Mouse (Mus musculus) midbrain, embryonic 10.5 days (tissue): Measurements from ENCODE around the gene Pptc7. TPM values are rescaled to one million over a fixed set of nuclear protein-coding genes. Genes with fewer than 3 reads are reported as not detected.

Experiments used
- DNase-seq: peaks from one replicate; pipeline ENCODE4 v3.0.0-alpha.2; 2017; ENCODE audit warnings: low spot score
- H3K27ac ChIP-seq: fragments of 300-500 bp; sonication (generic); replicated peaks from 2 replicates; pipeline ENCODE4 v1.5.1; 2016; ENCODE audit warnings: mild to moderate bottlenecking
- H3K27me3 ChIP-seq: fragments of 300-500 bp; sonication (generic); 2 replicates; pipeline ENCODE4 v1.6.1; 2016; ENCODE audit warnings: low read depth, mild to moderate bottlenecking; ENCODE audit not compliant: poor library complexity, severe bottlenecking
- H3K36me3 ChIP-seq: fragments of 300-500 bp; sonication (generic); 2 replicates; pipeline ENCODE4 v1.6.1; 2016; ENCODE audit warnings: mild to moderate bottlenecking, moderate library complexity
- H3K4me1 ChIP-seq: fragments of 300-500 bp; sonication (generic); 2 replicates; pipeline ENCODE4 v1.6.1; 2016
- H3K4me3 ChIP-seq: fragments of 300-500 bp; sonication (generic); 2 replicates; pipeline ENCODE4 v1.5.1; 2016; ENCODE audit warnings: mild to moderate bottlenecking, moderate library complexity
- H3K9me3 ChIP-seq: fragments of 300-500 bp; sonication (generic); replicated peaks from 2 replicates; pipeline ENCODE4 v1.6.1; 2016; ENCODE audit warnings: mild to moderate bottlenecking
- WGBS: fragments of 180-500 bp; shearing (Covaris S2); methylation state at CpG from one replicate; pipeline ENCODE4 v1.1.7; 2016; 5-methylcytosine and 5-hydroxymethylcytosine counted together
- polyA plus RNA-seq: library from polyadenylated mRNA; unstranded; fragments of >200 nt; fragmentation: Nextera tagmentation; extraction: Ambion mirVana; gene quantifications from 2 replicates; pipeline ENCODE4 v1.2.1, GENCODE M21; 2016

Pptc7 gene
- polyA plus RNA-seq: 7.3 and 7.7 TPM in 2 replicates

DNA sequence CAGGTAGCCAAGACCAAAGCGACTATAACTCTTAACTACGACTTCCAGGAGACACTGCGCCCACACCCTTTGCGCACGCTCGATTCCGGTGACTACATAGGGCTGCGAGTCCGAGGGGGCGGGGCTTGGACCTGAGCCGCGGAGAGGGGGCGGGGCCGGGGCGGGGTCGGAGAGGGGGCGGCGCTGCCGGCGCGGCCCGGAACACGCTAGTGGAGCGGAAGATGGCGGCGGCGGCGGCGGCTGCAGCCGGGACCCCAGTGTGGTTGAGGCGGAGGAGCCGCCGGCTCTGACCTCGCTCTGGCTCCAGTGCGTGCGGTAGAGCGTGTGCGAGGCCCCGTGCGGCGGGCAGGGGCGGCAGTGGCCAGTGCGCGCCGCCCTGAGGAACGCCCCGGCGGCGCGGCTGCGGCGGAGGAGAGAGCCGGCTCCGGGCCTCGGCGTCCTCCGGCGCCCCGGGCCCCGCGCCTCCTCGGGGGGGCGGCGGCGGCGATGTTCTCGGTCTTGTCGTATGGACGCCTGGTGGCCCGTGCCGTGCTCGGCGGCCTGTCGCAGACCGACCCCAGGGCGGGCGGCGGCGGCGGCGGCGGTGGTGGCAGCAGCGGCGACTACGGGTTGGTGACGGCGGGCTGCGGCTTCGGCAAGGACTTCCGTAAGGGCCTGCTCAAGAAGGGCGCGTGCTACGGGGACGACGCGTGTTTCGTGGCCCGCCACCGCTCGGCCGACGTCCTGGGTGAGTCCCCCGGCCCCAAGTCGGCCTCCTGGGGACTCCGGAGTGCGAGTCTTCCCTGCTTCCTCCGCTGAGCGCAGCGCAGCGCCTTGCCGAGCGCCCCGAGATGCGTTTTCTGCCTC lies at the start of gene Pptc7:
Gene Pptc7 (plus strand): TSS at position 183 of the 846 bp plus-strand sequence.
- peak within 1 kb of the TSS; percentile 92 for H3K27ac ChIP-seq
- peak within 1 kb of the TSS; percentile 97 for H3K4me3 ChIP-seq
- peak; percentile 93 for DNase-seq
- H3K27me3 ChIP-seq: peaks cover 10% of the 10 kb centered on the region
- WGBS: under 1% methylated on average over 114 of the region's 114 CpGs
- H3K4me1 ChIP-seq: peaks cover 35% of the 10 kb centered on the region
- H3K36me3 ChIP-seq: peaks cover 30% of the 10 kb centered on the region
- no peaks in the 10 kb centered on the region for H3K9me3 ChIP-seq

DNA sequence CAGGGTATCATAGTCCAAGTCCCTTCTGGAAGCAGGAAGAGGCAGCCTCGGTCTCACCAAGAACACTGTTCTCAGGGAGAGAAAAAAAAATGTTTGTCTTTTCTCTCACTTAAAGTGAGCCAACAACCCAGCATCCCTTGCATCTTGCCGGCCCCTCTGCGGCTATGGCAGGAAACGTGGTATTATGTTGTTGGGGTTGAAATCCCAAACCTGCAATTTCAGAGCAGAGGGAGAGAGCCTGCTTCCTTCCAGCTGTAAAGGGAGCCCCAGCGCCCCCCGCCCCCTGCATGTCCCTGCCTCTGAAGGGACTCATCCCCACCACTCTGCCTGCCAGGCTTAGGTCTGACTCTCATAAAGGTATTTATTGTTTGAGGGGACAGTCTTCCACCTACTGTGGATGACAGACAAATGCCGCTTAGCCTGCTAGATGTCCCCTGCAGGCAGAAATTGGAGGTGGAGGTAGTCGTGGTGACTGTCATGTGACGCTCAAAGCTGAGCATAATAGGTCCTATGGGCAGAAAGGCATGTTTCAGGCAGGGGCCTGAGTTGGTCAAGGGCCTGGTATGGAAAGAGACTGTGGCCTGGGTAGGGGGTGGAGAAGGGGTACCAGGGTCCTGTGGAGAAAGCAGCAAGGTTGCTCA lies 48.8 kb upstream of the Pptc7 start:
- Histone ChIP-seq H3K27ac (0 out of 2 replicates have a peak overlapping the region, but pooled peaks have one; percentile 17), H3K36me3 (peaks cover 37% of the 10 kb centered on the region), H3K27me3 (no peaks in the 10 kb centered on the region), H3K9me3 (no peaks in the 10 kb centered on the region), H3K4me3 (no peak overlapping the region), H3K4me1 (peaks cover 5% of the 10 kb centered on the region; the same call in 1 of the 2 replicates)
- 77% methylated on average over 9 of the region's 9 CpGs for WGBS
- DNase-seq: no peak

DNA sequence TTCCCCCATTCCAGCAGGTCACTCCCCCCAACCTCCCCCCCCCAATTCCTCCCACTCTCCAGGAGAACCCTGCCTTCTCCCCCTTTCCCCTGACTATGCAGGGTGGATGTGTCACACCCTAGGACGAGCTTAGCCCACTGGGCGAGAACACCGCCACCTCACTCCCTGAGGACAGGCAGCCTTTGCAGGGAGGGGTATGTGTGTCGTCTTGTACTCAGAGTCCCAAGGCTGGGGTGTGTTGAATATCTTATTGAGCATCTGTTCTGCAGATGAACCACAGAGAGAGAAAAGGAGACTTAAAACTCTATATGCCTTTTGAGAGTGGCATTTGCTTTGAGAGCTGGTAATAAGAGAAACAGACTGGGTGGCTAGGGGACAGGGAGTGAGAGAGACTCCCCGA lies 47.0 kb upstream of the Pptc7 start:
- no peak overlapping the region for H3K4me3 ChIP-seq
- no peaks in the 10 kb centered on the region for H3K9me3 ChIP-seq
- peaks cover 5% of the 10 kb centered on the region; the same call in 1 of the 2 replicates for H3K4me1 ChIP-seq
- DNase-seq: no peak
- peaks cover 53% of the 10 kb centered on the region for H3K36me3 ChIP-seq
- 84% methylated on average over 5 of the region's 5 CpGs for WGBS
- H3K27me3 ChIP-seq: no peaks in the 10 kb centered on the region
- H3K27ac ChIP-seq: no peak overlapping the region

DNA sequence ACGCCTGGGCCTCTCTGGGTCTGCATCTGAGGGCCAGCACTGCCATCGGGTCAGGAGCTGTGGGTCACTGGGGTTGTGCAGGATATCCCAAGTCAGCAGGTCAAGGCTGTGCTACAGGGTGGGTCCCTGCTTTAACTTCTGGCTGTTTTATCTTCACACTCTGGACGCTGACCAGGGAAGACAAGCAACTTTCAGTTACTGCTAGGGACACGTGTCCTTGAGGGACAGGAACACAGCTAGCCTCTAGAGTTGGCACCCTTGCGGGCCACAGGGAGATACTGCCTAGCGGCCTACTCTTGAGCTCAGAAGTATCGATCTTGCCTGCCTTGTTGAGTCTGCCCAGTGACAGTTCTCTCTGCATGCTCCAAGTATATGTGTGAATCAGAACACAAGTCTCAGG lies 44.5 kb upstream of the Pptc7 start:
- H3K27ac ChIP-seq: no peak overlapping the region
- H3K36me3 ChIP-seq: peaks cover 62% of the 10 kb centered on the region
- H3K27me3 ChIP-seq: no peaks in the 10 kb centered on the region
- WGBS: 76% methylated on average over 7 of the region's 7 CpGs
- H3K4me3 ChIP-seq: no peak overlapping the region
- no peaks in the 10 kb centered on the region for H3K9me3 ChIP-seq
- DNase-seq: no peak
- peaks cover 8% of the 10 kb centered on the region for H3K4me1 ChIP-seq

DNA sequence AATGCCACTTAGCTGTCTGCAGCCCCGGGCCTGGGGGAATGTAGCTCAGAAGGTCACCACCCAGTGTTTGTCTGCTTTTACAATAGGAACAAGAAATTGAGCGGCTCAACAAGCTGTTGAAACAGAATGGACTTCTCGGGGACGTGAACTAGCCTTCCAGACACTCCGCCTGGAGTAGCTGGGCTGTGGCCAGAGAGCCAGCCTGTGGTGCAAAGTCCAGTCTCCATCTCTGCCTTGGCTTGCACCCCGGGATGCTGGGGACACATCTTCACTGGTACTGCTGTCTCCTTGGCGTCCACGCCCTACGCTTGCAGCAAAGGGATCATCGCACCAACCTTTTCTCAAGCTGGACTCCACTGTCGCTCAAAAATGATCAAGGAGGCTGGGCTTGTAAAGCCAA lies 43.6 kb upstream of the Pptc7 start:
- no peak for DNase-seq
- Histone ChIP-seq H3K9me3 (no peaks in the 10 kb centered on the region), H3K4me3 (no peak overlapping the region), H3K27ac (no peak overlapping the region), H3K4me1 (peaks cover 12% of the 10 kb centered on the region; the same call in 1 of the 2 replicates), H3K27me3 (no peaks in the 10 kb centered on the region), H3K36me3 (peaks cover 66% of the 10 kb centered on the region)
- 93% methylated on average over 11 of the region's 11 CpGs for WGBS

DNA sequence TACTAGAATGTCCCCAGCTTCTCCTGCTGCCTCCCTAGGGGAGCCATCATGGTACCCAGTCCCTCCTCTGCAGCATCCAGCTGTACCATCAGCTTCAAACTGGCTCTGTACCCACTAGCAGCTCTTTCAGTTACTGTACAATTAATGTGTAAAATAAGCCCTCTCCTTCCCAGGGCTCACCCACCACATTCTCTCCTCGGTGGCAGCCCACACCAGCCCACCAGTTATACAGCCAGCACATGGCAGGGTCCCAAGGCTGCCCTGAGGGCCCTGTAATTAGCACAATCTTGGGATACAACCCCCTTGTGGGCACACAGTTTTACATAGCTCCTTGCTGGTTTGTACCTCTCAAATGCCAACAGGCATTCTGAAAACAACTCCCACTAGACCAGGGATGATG lies 43.2 kb upstream of the Pptc7 start:
- H3K9me3 ChIP-seq: no peaks in the 10 kb centered on the region
- H3K4me3 ChIP-seq: no peak overlapping the region
- H3K27me3 ChIP-seq: no peaks in the 10 kb centered on the region
- no peak overlapping the region for H3K27ac ChIP-seq
- 85% methylated on average over 1 of the region's 1 CpGs for WGBS
- peaks cover 71% of the 10 kb centered on the region for H3K36me3 ChIP-seq
- DNase-seq: no peak
- H3K4me1 ChIP-seq: peaks cover 12% of the 10 kb centered on the region; the same call in 1 of the 2 replicates

DNA sequence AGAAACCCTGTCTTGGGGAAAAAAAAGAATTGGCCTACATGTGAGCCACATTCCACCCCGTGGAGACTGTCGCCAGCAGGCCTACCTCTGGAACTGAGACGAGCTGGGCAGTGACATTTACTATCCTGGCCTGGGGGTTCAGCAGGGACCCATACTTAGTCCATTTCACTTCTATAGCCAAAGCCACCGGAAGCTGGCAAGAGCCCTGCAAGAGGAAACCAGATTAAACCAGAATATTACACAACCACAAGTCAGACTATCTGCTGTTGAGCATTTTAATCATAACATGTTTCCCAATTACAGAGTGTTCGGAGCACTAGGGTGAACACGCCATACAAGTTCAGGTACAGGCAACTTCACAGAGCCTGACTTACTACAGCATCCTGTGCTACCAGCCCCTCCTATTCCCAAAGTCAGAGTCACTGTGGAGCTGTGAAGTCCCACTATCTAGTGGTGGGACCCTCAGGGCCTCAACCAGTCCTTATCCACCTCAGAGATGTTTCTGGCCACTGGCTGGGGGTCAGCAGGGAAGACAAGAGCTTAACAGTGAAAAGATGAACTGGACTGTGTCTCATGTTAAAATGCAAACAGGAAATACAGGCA lies 41.5 kb upstream of the Pptc7 start:
- no peak for DNase-seq
- Histone ChIP-seq H3K36me3 (peaks cover 83% of the 10 kb centered on the region), H3K4me3 (no peak overlapping the region), H3K9me3 (no peaks in the 10 kb centered on the region), H3K27ac (no peak overlapping the region), H3K4me1 (peaks cover 12% of the 10 kb centered on the region; the same call in 1 of the 2 replicates), H3K27me3 (no peaks in the 10 kb centered on the region)
- WGBS: 87% methylated on average over 6 of the region's 6 CpGs

DNA sequence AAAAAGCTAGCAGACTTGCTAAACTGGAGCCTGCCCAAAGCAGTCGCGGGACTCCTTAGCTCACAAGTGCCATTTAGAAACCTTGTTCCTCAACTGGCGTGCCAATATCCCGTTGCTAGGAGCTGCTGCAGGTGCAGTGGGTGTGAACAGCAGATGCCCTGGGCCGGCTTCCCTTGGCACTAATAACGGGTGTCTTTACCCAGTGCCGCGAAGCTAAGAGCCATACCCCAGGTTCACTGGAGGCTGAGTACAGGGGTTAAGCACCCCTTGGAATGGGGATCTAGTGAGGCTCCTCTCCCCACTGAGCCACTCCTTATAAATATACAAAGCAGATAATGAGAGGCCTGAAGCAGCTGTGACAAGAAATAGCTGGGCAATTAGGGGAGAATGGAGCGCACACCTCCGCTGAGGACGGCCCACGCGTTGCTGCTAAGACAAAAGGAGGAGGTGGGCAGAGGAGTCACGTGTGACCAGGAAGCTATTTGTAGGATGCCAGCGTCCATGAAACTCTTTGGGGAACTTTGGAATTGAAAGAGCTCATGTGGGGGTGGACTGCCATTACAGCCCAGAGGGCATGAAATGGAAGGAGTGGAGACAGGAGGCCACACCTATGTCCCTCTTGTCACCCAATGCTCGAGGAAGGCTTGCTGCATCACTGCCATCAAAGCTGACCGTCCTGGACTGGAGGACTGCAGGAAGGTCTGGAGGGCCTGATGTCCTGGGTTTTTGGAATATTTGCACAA lies 40.2 kb upstream of the Pptc7 start:
- Histone ChIP-seq H3K4me3 (no peak overlapping the region), H3K36me3 (peaks cover 86% of the 10 kb centered on the region), H3K27me3 (no peaks in the 10 kb centered on the region), H3K4me1 (peaks cover 12% of the 10 kb centered on the region; the same call in 1 of the 2 replicates), H3K27ac (no peak overlapping the region), H3K9me3 (no peaks in the 10 kb centered on the region)
- no peak for DNase-seq
- WGBS: 92% methylated on average over 17 of the region's 17 CpGs

DNA sequence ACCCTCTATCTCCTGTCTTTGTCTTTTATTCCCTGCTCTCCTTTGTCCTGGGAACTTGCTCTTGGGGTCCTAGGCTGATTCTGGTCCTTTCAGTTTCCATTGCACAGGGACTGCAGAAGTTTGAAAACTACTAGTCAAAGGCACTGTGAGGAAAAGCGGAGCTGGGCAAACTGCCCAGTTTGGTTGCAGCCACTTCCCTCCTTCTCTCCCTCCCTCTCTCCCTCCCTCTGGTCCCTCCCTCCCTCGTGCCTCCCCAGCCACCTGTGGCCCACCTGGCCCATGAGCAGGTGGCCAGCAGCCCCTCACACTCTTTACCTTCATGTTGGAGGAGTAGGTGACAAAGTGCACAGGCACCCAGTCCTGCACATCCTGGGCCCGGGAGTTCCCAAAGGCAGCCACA lies 39.0 kb upstream of the Pptc7 start:
- DNase-seq: no peak
- Histone ChIP-seq H3K27ac (no peak overlapping the region; the same call in 1 of the 2 replicates), H3K4me1 (peaks cover 12% of the 10 kb centered on the region; the same call in 1 of the 2 replicates), H3K36me3 (peaks cover 85% of the 10 kb centered on the region), H3K27me3 (no peaks in the 10 kb centered on the region), H3K4me3 (no peak overlapping the region), H3K9me3 (no peaks in the 10 kb centered on the region)
- WGBS: 84% methylated on average over 3 of the region's 3 CpGs

DNA sequence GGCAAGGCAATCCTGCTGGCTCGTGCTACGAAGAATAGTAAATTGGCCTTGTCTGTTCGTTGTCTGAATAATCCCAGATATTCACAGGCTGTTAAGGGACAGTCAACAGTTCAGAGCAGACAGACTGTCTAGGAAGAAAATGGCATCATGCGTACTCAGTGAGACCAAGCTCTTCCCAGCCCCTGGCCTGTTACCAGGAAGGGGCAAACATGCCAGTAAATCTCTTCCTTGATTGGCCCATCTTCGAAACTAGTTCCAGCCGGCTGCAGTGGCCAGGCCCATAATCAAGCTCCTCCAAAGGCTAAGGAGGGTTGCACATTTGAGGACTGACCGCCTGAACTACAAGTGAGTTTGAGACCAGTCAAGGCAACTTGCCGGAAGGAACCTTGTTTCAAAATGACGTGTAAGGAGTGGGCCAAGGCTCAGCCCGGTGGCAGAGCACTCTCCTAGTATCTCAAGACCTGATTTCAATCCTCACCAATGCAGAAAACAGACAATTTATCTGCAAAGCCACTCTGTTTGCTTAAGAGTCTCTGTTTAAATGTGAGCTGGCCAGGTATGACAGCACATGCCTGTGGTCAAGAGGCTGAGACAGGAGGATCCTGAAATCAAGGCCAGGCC lies 37.5 kb upstream of the Pptc7 start:
- DNase-seq: no peak
- Histone ChIP-seq H3K27me3 (no peaks in the 10 kb centered on the region), H3K4me3 (no peak overlapping the region), H3K9me3 (no peaks in the 10 kb centered on the region), H3K4me1 (peaks cover 12% of the 10 kb centered on the region; the same call in 1 of the 2 replicates), H3K36me3 (peaks cover 85% of the 10 kb centered on the region), H3K27ac (no peak overlapping the region)
- WGBS: 84% methylated on average over 10 of the region's 10 CpGs

DNA sequence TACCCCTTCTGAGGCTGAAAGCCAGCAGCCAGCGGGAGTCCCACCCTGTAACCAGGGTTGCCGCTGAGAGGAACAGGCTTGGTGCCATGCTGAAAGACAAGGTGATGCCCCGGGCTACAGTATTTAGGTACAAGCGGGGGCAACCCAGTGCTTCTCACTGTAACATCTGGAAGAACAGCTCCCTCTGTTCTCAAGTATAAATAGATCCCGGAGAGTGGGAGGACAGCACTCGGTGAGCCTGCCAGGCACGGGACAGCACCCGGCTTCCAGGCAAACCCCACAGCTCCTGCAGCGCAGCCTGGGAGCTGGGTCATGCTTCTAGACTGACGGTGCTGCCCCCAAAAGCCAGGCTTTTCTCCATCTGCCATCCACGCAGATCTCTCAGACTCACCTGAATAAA lies 36.6 kb upstream of the Pptc7 start:
- WGBS: 90% methylated on average over 11 of the region's 11 CpGs
- Histone ChIP-seq H3K27me3 (no peaks in the 10 kb centered on the region), H3K4me3 (no peak overlapping the region), H3K36me3 (peaks cover 85% of the 10 kb centered on the region), H3K27ac (no peak overlapping the region), H3K9me3 (no peaks in the 10 kb centered on the region), H3K4me1 (peaks cover 12% of the 10 kb centered on the region; the same call in 1 of the 2 replicates)
- no peak for DNase-seq

DNA sequence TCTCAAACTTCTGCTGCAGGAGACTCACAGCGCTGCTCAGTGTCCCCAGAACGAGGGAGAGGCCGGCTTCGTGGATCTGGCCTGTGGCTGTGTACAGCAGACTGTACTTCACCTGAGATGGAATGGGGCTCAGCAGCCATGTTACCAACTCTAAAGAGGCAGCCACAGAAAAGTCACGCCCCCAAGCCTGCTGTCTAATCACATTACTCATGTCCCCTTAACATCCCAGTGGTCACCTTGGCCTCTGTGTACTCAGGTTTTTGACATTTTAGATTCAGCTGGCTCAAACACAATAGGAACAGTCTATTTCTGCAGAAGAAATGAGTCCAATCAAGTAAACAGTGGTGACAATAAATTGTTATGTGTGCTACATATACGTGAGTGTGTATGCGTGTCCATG lies 36.2 kb upstream of the Pptc7 start:
- Histone ChIP-seq H3K27ac (no peak overlapping the region), H3K27me3 (no peaks in the 10 kb centered on the region), H3K36me3 (peaks cover 85% of the 10 kb centered on the region), H3K4me3 (no peak overlapping the region), H3K9me3 (no peaks in the 10 kb centered on the region), H3K4me1 (peaks cover 12% of the 10 kb centered on the region; the same call in 1 of the 2 replicates)
- no peak for DNase-seq
- WGBS: 98% methylated on average over 7 of the region's 7 CpGs
